Mouse (Mus musculus): ENCODE results near the gene Ndufs1. TPM values are rescaled to one million over a fixed set of nuclear protein-coding genes. Genes with fewer than 3 reads are reported as not detected.

Ndufs1 gene
- polyA plus RNA-seq, 1 experiment, result 74.1 TPM

GRCm38 (mm10) chr1:63204660-63205394, 28.2 kb upstream of the Ndufs1 start:
- Histone ChIP-seq H3K4me1 (ENCODE audit: control insufficient read depth, insufficient read depth, low read length) (no peaks in the 10 kb centered on the region), H3K27ac (ENCODE audit: insufficient read depth, low read depth, low read length) (no peak overlapping the region), H3K4me3 (ENCODE audit: insufficient read depth, low read length) (no peak overlapping the region)
- TF ChIP-seq CTCF (IDR thresholded peaks at IDR 0.05; ENCODE audit: low read depth, low read length), result no peak
- no peak for TF ChIP-seq POLR2A (IDR thresholded peaks at IDR 0.05; ENCODE audit: borderline replicate concordance, low read depth, low read length)

GRCm38 (mm10) chr1:63203950-63204659, 27.5 kb upstream of the Ndufs1 start:
- no peak overlapping the region for H3K27ac ChIP-seq (ENCODE audit: insufficient read depth, low read depth, low read length)
- H3K4me3 ChIP-seq (ENCODE audit: insufficient read depth, low read length), result no peak overlapping the region
- no peak for TF ChIP-seq CTCF (IDR thresholded peaks at IDR 0.05; ENCODE audit: low read depth, low read length)
- no peak for TF ChIP-seq POLR2A (IDR thresholded peaks at IDR 0.05; ENCODE audit: borderline replicate concordance, low read depth, low read length)
- H3K4me1 ChIP-seq (ENCODE audit: control insufficient read depth, insufficient read depth, low read length), result no peaks in the 10 kb centered on the region

GRCm38 (mm10) chr1:63203471-63203870, 26.8 kb upstream of the Ndufs1 start:
- H3K4me3 ChIP-seq (ENCODE audit: insufficient read depth, low read length), result no peak overlapping the region
- H3K4me1 ChIP-seq (ENCODE audit: control insufficient read depth, insufficient read depth, low read length), result no peaks in the 10 kb centered on the region
- no peak overlapping the region for H3K27ac ChIP-seq (ENCODE audit: insufficient read depth, low read depth, low read length)
- TF ChIP-seq POLR2A (IDR thresholded peaks at IDR 0.05; ENCODE audit: borderline replicate concordance, low read depth, low read length), result no peak
- no peak for TF ChIP-seq CTCF (IDR thresholded peaks at IDR 0.05; ENCODE audit: low read depth, low read length)

- H3K4me3 ChIP-seq (ENCODE audit: insufficient read depth, low read length), result no peak overlapping the region
- H3K4me1 ChIP-seq (ENCODE audit: control insufficient read depth, insufficient read depth, low read length), result no peaks in the 10 kb centered on the region
- H3K27ac ChIP-seq (ENCODE audit: insufficient read depth, low read depth, low read length), result no peak overlapping the region
- TF ChIP-seq POLR2A (IDR thresholded peaks at IDR 0.05; ENCODE audit: borderline replicate concordance, low read depth, low read length) (no peak), CTCF (IDR thresholded peaks at IDR 0.05; ENCODE audit: low read depth, low read length) (no peak)
Measured at GRCm38 (mm10) chr1:63201672-63202071, 25.0 kb upstream of the Ndufs1 start.

GRCm38 (mm10) chr1:63200322-63200721, 23.7 kb upstream of the Ndufs1 start:
- TF ChIP-seq CTCF (IDR thresholded peaks at IDR 0.05; ENCODE audit: low read depth, low read length), result no peak
- no peak for TF ChIP-seq POLR2A (IDR thresholded peaks at IDR 0.05; ENCODE audit: borderline replicate concordance, low read depth, low read length)
- no peaks in the 10 kb centered on the region for H3K4me1 ChIP-seq (ENCODE audit: control insufficient read depth, insufficient read depth, low read length)
- H3K4me3 ChIP-seq (ENCODE audit: insufficient read depth, low read length), result no peak overlapping the region
- H3K27ac ChIP-seq (ENCODE audit: insufficient read depth, low read depth, low read length), result no peak overlapping the region

GRCm38 (mm10) chr1:63199387-63199786, 22.8 kb upstream of the Ndufs1 start:
- Histone ChIP-seq H3K4me1 (ENCODE audit: control insufficient read depth, insufficient read depth, low read length) (no peaks in the 10 kb centered on the region), H3K4me3 (ENCODE audit: insufficient read depth, low read length) (no peak overlapping the region), H3K27ac (ENCODE audit: insufficient read depth, low read depth, low read length) (no peak overlapping the region)
- TF ChIP-seq CTCF (IDR thresholded peaks at IDR 0.05; ENCODE audit: low read depth, low read length), result no peak
- no peak for TF ChIP-seq POLR2A (IDR thresholded peaks at IDR 0.05; ENCODE audit: borderline replicate concordance, low read depth, low read length)

- TF ChIP-seq CTCF (IDR thresholded peaks at IDR 0.05; ENCODE audit: low read depth, low read length) (no peak), POLR2A (IDR thresholded peaks at IDR 0.05; ENCODE audit: borderline replicate concordance, low read depth, low read length) (no peak)
- Histone ChIP-seq H3K27ac (ENCODE audit: insufficient read depth, low read depth, low read length) (no peak overlapping the region), H3K4me3 (ENCODE audit: insufficient read depth, low read length) (no peak overlapping the region), H3K4me1 (ENCODE audit: control insufficient read depth, insufficient read depth, low read length) (no peaks in the 10 kb centered on the region)
Measured at GRCm38 (mm10) chr1:63195848-63196512, 19.3 kb upstream of the Ndufs1 start.

GRCm38 (mm10) chr1:63192306-63193065, 15.9 kb upstream of the Ndufs1 start:
- no peak for TF ChIP-seq CTCF (IDR thresholded peaks at IDR 0.05; ENCODE audit: low read depth, low read length)
- TF ChIP-seq POLR2A (IDR thresholded peaks at IDR 0.05; ENCODE audit: borderline replicate concordance, low read depth, low read length), result no peak
- Histone ChIP-seq H3K27ac (ENCODE audit: insufficient read depth, low read depth, low read length) (no peak overlapping the region), H3K4me1 (ENCODE audit: control insufficient read depth, insufficient read depth, low read length) (no peaks in the 10 kb centered on the region), H3K4me3 (ENCODE audit: insufficient read depth, low read length) (no peak overlapping the region)

GRCm38 (mm10) chr1:63190851-63191250, 14.2 kb upstream of the Ndufs1 start:
- Histone ChIP-seq H3K27ac (ENCODE audit: insufficient read depth, low read depth, low read length) (no peak overlapping the region), H3K4me1 (ENCODE audit: control insufficient read depth, insufficient read depth, low read length) (no peaks in the 10 kb centered on the region), H3K4me3 (ENCODE audit: insufficient read depth, low read length) (no peak overlapping the region)
- TF ChIP-seq POLR2A (IDR thresholded peaks at IDR 0.05; ENCODE audit: borderline replicate concordance, low read depth, low read length) (no peak), CTCF (IDR thresholded peaks at IDR 0.05; ENCODE audit: low read depth, low read length) (no peak)

Data from bone marrow macrophage, adult 2 months (primary cell).